ENCODE assay signal across 21 mouse cellular contexts in the genomic region with DNA sequence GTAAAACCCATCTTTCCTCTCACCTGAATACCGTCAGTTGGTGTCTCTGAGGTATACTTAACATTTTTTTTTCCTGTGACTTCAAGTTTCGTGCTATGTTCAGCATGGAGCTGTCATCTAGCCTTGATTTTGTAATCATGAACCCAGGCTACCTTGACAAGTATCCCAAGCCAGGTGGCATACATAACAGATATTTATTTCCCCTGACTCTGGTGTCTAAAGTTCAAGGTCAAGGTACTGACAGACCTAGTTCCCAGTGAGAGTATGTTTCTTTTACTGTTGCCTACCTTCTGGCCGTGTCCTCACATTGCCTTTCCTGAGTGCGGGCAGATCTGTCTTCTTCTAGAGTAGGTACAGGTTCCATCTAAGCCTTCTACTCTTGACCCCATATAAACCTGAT.
DNase-seq lines count a peak whose midpoint lies in the region; ATAC-seq and TF ChIP-seq lines count a peak whose summit lies in the region.
"Had no signal": no experiment of that assay in that cellular context is flagged by ENCODE, and none has a peak within 500 bp of the region (broad histone marks: within the 10 kb centered on the region; RNA-seq: fewer than 3 reads in every experiment).

No protein-coding gene starts in this region.

- H3K27me3 ChIP-seq in heart, adult 2 months (ENCODE audit: control insufficient read depth, insufficient read depth, low read length): no peaks in the 10 kb centered on the region
- H3K27me3 ChIP-seq in heart, embryonic 13.5 days (replicated peaks): no peaks in the 10 kb centered on the region
- H3K27me3 ChIP-seq in heart, embryonic 12.5 days (replicated peaks): no peaks in the 10 kb centered on the region
- H3K27me3 ChIP-seq in kidney, adult 2 months (replicated peaks; ENCODE audit: control insufficient read depth, insufficient read depth, low read length): no peaks in the 10 kb centered on the region
- H3K27me3 ChIP-seq: embryonic facial prominence, embryonic 13.5 days; embryonic facial prominence, embryonic 15.5 days; forebrain, embryonic 12.5 days had no signal

- no peak for ATAC-seq in heart, embryonic 13.5 days (ENCODE audit: extremely low read depth, insufficient number of reproducible peaks, low FRiP score, low TSS enrichment)
- no peak for ATAC-seq in heart, embryonic 12.5 days (ENCODE audit: insufficient number of reproducible peaks, low FRiP score)
- ATAC-seq: forebrain, embryonic 14.5 days had no signal

- peak; percentile 16 for DNase-seq in heart, adult 11 months
- DNase-seq in heart, adult 2 months: no peak
- no peak for DNase-seq in kidney, adult 2 months
- DNase-seq in kidney, postnatal 14 days: no peak
- DNase-seq: adrenal gland, postnatal 10 days; adrenal gland, postnatal 25 days; cerebellum, adult 11 months; cerebellum, adult 18-20 months; cerebellum, adult 8-10 months; cerebellum, adult 9-11 months; cerebellum, postnatal 14 days; cerebellum, postnatal 36 days; embryo, embryonic 11 days had no signal

- TF ChIP-seq EP300 in heart, adult 2 months (IDR thresholded peaks at IDR 0.05; ENCODE audit: insufficient read depth, low read depth, low read length): no peak

- H3K9me3 ChIP-seq in heart, embryonic 13.5 days: no peaks in the 10 kb centered on the region
- H3K9me3 ChIP-seq in heart, embryonic 12.5 days (replicated peaks): no peaks in the 10 kb centered on the region
- H3K9me3 ChIP-seq: embryonic facial prominence, embryonic 13.5 days; embryonic facial prominence, embryonic 15.5 days; forebrain, embryonic 10.5 days; forebrain, embryonic 12.5 days had no signal

- peaks cover 2% of the 10 kb centered on the region for H3K4me1 ChIP-seq in heart, adult 2 months (ENCODE audit: control insufficient read depth, insufficient read depth, low read length)
- peaks cover 60% of the 10 kb centered on the region for H3K4me1 ChIP-seq in heart, embryonic 13.5 days
- H3K4me1 ChIP-seq in heart, embryonic 12.5 days (replicated peaks): peaks cover 49% of the 10 kb centered on the region
- peaks cover 10% of the 10 kb centered on the region for H3K4me1 ChIP-seq in kidney, adult 2 months (ENCODE audit: control insufficient read depth, insufficient read depth, low read length)
- H3K4me1 ChIP-seq: embryonic facial prominence, embryonic 13.5 days; embryonic facial prominence, embryonic 15.5 days had no signal

- H3K79me2 ChIP-seq in heart, adult 2 months (replicated peaks; ENCODE audit: control insufficient read depth, insufficient read depth, low read length): no peaks in the 10 kb centered on the region

- WGBS in heart, adult 2 months: 75% methylated on average over 4 of the region's 4 CpGs
- 77% methylated on average over 4 of the region's 4 CpGs for WGBS in heart, embryonic 13.5 days
- 80% methylated on average over 4 of the region's 4 CpGs for WGBS in heart, embryonic 12.5 days
- 78% methylated on average over 4 of the region's 4 CpGs for WGBS in kidney, adult 2 months

- H3K4me2 ChIP-seq in heart, embryonic 13.5 days: no peak overlapping the region
- no peak overlapping the region for H3K4me2 ChIP-seq in heart, embryonic 12.5 days
- H3K4me2 ChIP-seq: embryonic facial prominence, embryonic 13.5 days; embryonic facial prominence, embryonic 15.5 days; forebrain, embryonic 12.5 days had no signal

- intact Hi-C loops in heart, adult 2 months (cut with DNase I): loop anchor here (5.0 to 10.0 kb wide), 2 partner anchors 32 to 120 kb away; no protein-coding TSS in a partner anchor

- TF ChIP-seq CTCF in heart, adult 2 months (IDR thresholded peaks at IDR 0.05): no peak
- no peak for TF ChIP-seq CTCF in kidney, adult 2 months (conservative IDR thresholded peaks at IDR 0.05; ENCODE audit: insufficient read depth, insufficient read length, low read depth, low read length)

- TF ChIP-seq POLR2A in heart, adult 2 months (IDR thresholded peaks at IDR 0.05; ENCODE audit: insufficient read depth, low read depth, low read length): no peak
- no peak for TF ChIP-seq POLR2A in kidney, adult 2 months (IDR thresholded peaks at IDR 0.05; ENCODE audit: low read depth, low read length)

- no peak overlapping the region for H3K4me3 ChIP-seq in heart, adult 2 months
- H3K4me3 ChIP-seq in heart, embryonic 13.5 days: no peak overlapping the region
- no peak overlapping the region for H3K4me3 ChIP-seq in heart, embryonic 12.5 days
- no peak overlapping the region for H3K4me3 ChIP-seq in kidney, adult 2 months (ENCODE audit: insufficient read depth, low read depth, low read length)
- H3K4me3 ChIP-seq: embryonic facial prominence, embryonic 13.5 days; embryonic facial prominence, embryonic 15.5 days; erythroblast, embryonic 14.5 days; forebrain, embryonic 10.5 days; forebrain, embryonic 12.5 days had no signal

- H3K9ac ChIP-seq in heart, adult 2 months (ENCODE audit: low read depth, low read length): no peak overlapping the region
- no peak overlapping the region for H3K9ac ChIP-seq in heart, embryonic 13.5 days
- no peak overlapping the region for H3K9ac ChIP-seq in heart, embryonic 12.5 days
- H3K9ac ChIP-seq: embryonic facial prominence, embryonic 13.5 days; embryonic facial prominence, embryonic 15.5 days; forebrain, embryonic 12.5 days had no signal

- H3K36me3 ChIP-seq in heart, adult 2 months (ENCODE audit: control insufficient read depth, insufficient read depth, low read length): peaks cover 10% of the 10 kb centered on the region
- no peaks in the 10 kb centered on the region for H3K36me3 ChIP-seq in heart, embryonic 13.5 days
- no peaks in the 10 kb centered on the region for H3K36me3 ChIP-seq in heart, embryonic 12.5 days
- no peaks in the 10 kb centered on the region for H3K36me3 ChIP-seq in kidney, adult 2 months (ENCODE audit: control insufficient read depth, insufficient read depth, low read length)
- H3K36me3 ChIP-seq: embryonic facial prominence, embryonic 13.5 days; embryonic facial prominence, embryonic 15.5 days; forebrain, embryonic 10.5 days; forebrain, embryonic 12.5 days had no signal

- H3K27ac ChIP-seq in heart, adult 2 months: no peak overlapping the region; the same call in 1 of the 2 replicates
- H3K27ac ChIP-seq in heart, embryonic 13.5 days (replicated peaks): 0 out of 2 replicates have a peak overlapping the region, but pooled peaks have one; percentile 43
- H3K27ac ChIP-seq in heart, embryonic 12.5 days (ENCODE audit: poor library complexity, severe bottlenecking): no peak overlapping the region
- H3K27ac ChIP-seq in kidney, adult 2 months (ENCODE audit: insufficient read depth, low read depth, low read length): peak overlapping the region; percentile 40; the same call in 1 of the 2 replicates
- H3K27ac ChIP-seq: embryonic facial prominence, embryonic 13.5 days; embryonic facial prominence, embryonic 15.5 days; forebrain, embryonic 12.5 days had no signal

Comparison
In these comparisons a context has a peak if more than half of its experiments do, and no peak if none do; other contexts are left out.
1. H3K27ac ChIP-seq: peak in heart, embryonic 13.5 days (single experiment) and kidney, adult 2 months (single experiment); none in heart, adult 2 months (single experiment) and heart, embryonic 12.5 days (single experiment).